Mouse (Mus musculus) hindbrain, postnatal 0 days (tissue): ENCODE data around the gene Trim71. TPM values are rescaled to one million over a fixed set of nuclear protein-coding genes. Genes with fewer than 3 reads are reported as not detected.
"Not testable (repeated sequence)": the region's sequence is repeated elsewhere in the genome, so short reads cannot be mapped to it uniquely, and the experiment has no call there.

Experiments used
- ATAC-seq: fragments of 200-750 bp; cut with Nextera tagmentation; 2 replicates; pipeline ENCODE4 v1.8.0; 2017; ENCODE audit warnings: mild to moderate bottlenecking, moderate TSS enrichment, moderate library complexity
- DNase-seq: peaks from one replicate; pipeline ENCODE4 v3.0.0-alpha.2; 2015; ENCODE audit warnings: low spot score
- H3K27ac ChIP-seq: fragments of 300-500 bp; sonication (generic); 2 replicates; pipeline ENCODE4 v1.5.1; 2014; ENCODE audit warnings: mild to moderate bottlenecking
- H3K27me3 ChIP-seq: fragments of 300-500 bp; sonication (generic); 2 replicates; pipeline ENCODE4 v1.6.1; 2014; ENCODE audit warnings: low read length, mixed read lengths; ENCODE audit not compliant: insufficient read depth
- H3K36me3 ChIP-seq: fragments of 300-500 bp; sonication (generic); 2 replicates; pipeline ENCODE4 v1.6.1; 2014; ENCODE audit warnings: low read length, mixed read lengths; ENCODE audit not compliant: insufficient read depth
- H3K4me1 ChIP-seq: fragments of 300-500 bp; sonication (generic); 2 replicates; pipeline ENCODE4 v1.6.1; 2014; ENCODE audit warnings: antibody characterized with exemption, low read length, mixed read lengths; ENCODE audit not compliant: insufficient read depth
- H3K4me2 ChIP-seq: fragments of 300-500 bp; sonication (generic); 2 replicates; pipeline ENCODE4 v1.6.1; 2014; ENCODE audit warnings: low read depth, mild to moderate bottlenecking, low read length, moderate library complexity, mixed read lengths
- H3K4me3 ChIP-seq: fragments of 300-500 bp; sonication (generic); 2 replicates; pipeline ENCODE4 v1.5.1; 2014; ENCODE audit warnings: low read length
- H3K9ac ChIP-seq: fragments of 300-500 bp; sonication (generic); replicated peaks from 2 replicates; pipeline ENCODE4 v1.6.1; 2014; ENCODE audit warnings: mild to moderate bottlenecking, low read length, moderate library complexity, mixed read lengths
- H3K9me3 ChIP-seq: fragments of 300-500 bp; sonication (generic); 2 replicates; pipeline ENCODE4 v1.6.1; 2016; ENCODE audit warnings: low read length, mixed read lengths
- CTCF ChIP-seq: IDR thresholded peaks from 2 replicates; pipeline ENCODE4 v1.5.1; 2016; ENCODE audit warnings: antibody characterized with exemption, control low read depth, low read depth
- WGBS: fragments of 180-500 bp; shearing (Covaris S2); extraction: QIAGEN DNeasy Blood & Tissue Kit; methylation state at CpG from one replicate; pipeline ENCODE4 v1.1.7; 2014; 5-methylcytosine and 5-hydroxymethylcytosine counted together
- polyA plus RNA-seq: library from polyadenylated mRNA; unstranded; fragments of >200 nt; fragmentation: Nextera tagmentation; extraction: Ambion mirVana; gene quantifications from 2 replicates; pipeline ENCODE4 v1.2.1, GENCODE M21; 2015
- total RNA-seq: library from RNA; depleted of rRNA; stranded (reverse); fragments of >200 nt; gene quantifications from 2 replicates; pipeline ENCODE4 v1.2.3, GENCODE M21; 2014

The Trim71 gene
- total and polyA plus RNA-seq, 2 experiments from 2014 or later: 0.10 to 0.24 TPM

DNA sequence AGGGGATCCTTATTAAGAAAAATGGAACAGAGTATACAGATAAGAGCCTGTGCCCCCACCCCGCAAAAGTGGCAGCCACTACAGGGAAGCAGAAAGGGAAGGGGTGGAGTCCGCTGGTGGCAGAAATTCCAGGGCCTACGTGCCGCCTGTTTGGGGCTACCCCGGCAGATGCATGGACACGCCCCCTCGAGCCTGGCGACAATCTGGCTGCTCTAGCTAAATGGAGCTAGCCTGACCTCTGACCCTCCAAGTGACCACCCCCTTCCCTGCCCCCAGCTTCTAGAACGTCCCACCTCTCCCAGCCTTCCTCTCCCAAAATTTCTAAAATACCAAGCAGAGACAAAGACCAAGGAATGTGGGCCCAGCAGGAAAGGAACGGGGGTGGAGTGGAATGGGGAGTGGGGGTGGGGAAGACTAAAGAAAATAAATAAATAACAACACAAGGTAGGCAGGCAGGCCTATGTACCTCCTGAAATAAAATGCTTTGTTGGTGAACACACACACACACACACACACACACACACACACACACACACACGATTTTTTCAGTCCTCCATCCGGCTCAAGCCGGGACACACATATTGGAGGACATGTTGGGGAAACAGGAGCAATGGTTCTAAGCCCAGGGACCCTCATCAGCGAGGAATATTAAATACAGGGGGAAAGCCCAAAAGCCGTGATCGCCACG is 36.0 kb downstream of the Trim71 start:
- WGBS: 15% methylated on average over 17 of the region's 17 CpGs
- H3K4me1 ChIP-seq: no peaks in the 10 kb centered on the region
- no peak for DNase-seq
- H3K36me3 ChIP-seq: no peaks in the 10 kb centered on the region
- no peak overlapping the region for H3K4me3 ChIP-seq
- H3K27ac ChIP-seq: no peak overlapping the region
- no peak for ATAC-seq
- no peak overlapping the region for H3K9ac ChIP-seq
- no peak for TF ChIP-seq CTCF
- no peaks in the 10 kb centered on the region for H3K27me3 ChIP-seq
- H3K4me2 ChIP-seq: no peak overlapping the region
- no peaks in the 10 kb centered on the region for H3K9me3 ChIP-seq

DNA sequence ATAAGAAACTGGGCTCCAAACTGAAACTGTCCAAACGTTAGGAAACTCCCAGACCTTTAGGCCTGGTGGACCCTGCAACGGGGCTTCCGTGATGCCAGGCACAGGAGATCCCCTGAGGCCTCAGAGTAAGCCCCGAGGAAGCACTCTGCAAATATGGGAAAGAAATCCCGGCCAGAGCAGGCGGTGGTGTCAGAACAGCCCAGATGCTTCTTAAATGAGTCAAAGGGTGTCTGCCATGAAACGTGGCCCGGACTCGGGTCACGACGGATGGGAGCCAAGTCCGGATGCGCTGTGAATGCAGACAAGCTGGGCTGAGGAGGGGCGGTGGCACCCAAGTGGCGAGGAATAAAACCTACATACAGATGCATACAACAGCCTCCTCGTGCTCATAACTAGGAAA is 37.1 kb downstream of the Trim71 start:
- TF ChIP-seq CTCF: no peak
- no peaks in the 10 kb centered on the region for H3K9me3 ChIP-seq
- 6% methylated on average over 16 of the region's 16 CpGs for WGBS
- no peak overlapping the region for H3K27ac ChIP-seq
- H3K4me1 ChIP-seq: no peaks in the 10 kb centered on the region
- ATAC-seq (no peak), DNase-seq (peak; percentile 48)
- H3K4me2 ChIP-seq: peak overlapping the region; percentile 19
- H3K27me3 ChIP-seq: no peaks in the 10 kb centered on the region
- H3K4me3 ChIP-seq: no peak overlapping the region
- H3K36me3 ChIP-seq: no peaks in the 10 kb centered on the region
- no peak overlapping the region for H3K9ac ChIP-seq

DNA sequence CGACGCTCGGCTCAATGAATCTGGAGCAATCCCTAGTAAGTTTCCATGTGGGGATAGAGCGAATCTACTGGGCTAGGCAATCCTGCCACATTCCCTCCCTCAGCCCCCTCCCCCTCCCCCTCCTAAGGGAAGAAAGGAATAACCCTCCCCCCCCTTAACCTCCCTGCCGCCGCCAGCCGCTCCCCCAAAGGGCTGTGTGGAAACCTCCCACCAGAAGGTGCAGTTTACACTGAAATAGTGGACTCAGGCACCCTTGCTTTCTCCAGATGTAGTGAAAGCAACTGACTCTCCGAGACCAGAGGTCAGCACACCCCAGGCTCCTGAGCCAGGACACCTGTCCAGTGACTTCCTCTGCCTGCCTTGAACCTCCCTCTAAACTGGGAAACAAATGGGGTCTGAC is 37.6 kb downstream of the Trim71 start:
- no peaks in the 10 kb centered on the region for H3K27me3 ChIP-seq
- ATAC-seq (no peak), DNase-seq (no peak)
- H3K4me2 ChIP-seq: peak overlapping the region; percentile 19
- H3K9me3 ChIP-seq: no peaks in the 10 kb centered on the region
- no peaks in the 10 kb centered on the region for H3K36me3 ChIP-seq
- H3K27ac ChIP-seq: no peak overlapping the region
- WGBS: 16% methylated on average over 8 of the region's 8 CpGs
- no peak overlapping the region for H3K9ac ChIP-seq
- no peaks in the 10 kb centered on the region for H3K4me1 ChIP-seq
- no peak for TF ChIP-seq CTCF
- H3K4me3 ChIP-seq: no peak overlapping the region

GRCm38 (mm10) chr9:114525891-114526290 is 38.3 kb downstream of the Trim71 start:
- no peak for TF ChIP-seq CTCF
- no peaks in the 10 kb centered on the region for H3K9me3 ChIP-seq
- 13% methylated on average over 8 of the region's 8 CpGs for WGBS
- H3K4me2 ChIP-seq: no peak overlapping the region
- H3K4me3 ChIP-seq: no peak overlapping the region
- no peaks in the 10 kb centered on the region for H3K36me3 ChIP-seq
- no peaks in the 10 kb centered on the region for H3K27me3 ChIP-seq
- ATAC-seq (no peak), DNase-seq (no peak)
- H3K9ac ChIP-seq: no peak overlapping the region
- H3K4me1 ChIP-seq: no peaks in the 10 kb centered on the region
- H3K27ac ChIP-seq: no peak overlapping the region

- no peak for TF ChIP-seq CTCF
- ATAC-seq (no peak), DNase-seq (no peak)
- Histone ChIP-seq H3K27me3 (no peaks in the 10 kb centered on the region), H3K4me3 (no peak overlapping the region), H3K27ac (no peak overlapping the region), H3K9me3 (no peaks in the 10 kb centered on the region), H3K4me1 (no peaks in the 10 kb centered on the region), H3K36me3 (no peaks in the 10 kb centered on the region), H3K9ac (no peak overlapping the region), H3K4me2 (no peak overlapping the region)
- WGBS: 89% methylated on average over 13 of the region's 15 CpGs
Observed at GRCm38 (mm10) chr9:114525073-114525633, 39.0 kb downstream of the Trim71 start.

- H3K27ac ChIP-seq: no peak overlapping the region
- no peak overlapping the region for H3K9ac ChIP-seq
- no peaks in the 10 kb centered on the region for H3K36me3 ChIP-seq
- no peaks in the 10 kb centered on the region for H3K4me1 ChIP-seq
- no peak for TF ChIP-seq CTCF
- H3K27me3 ChIP-seq: no peaks in the 10 kb centered on the region
- no peak for DNase-seq
- no peaks in the 10 kb centered on the region for H3K9me3 ChIP-seq
- H3K4me3 ChIP-seq: no peak overlapping the region
- ATAC-seq: no peak
- H3K4me2 ChIP-seq: no peak overlapping the region
- 88% methylated on average over 9 of the region's 9 CpGs for WGBS
Observed at GRCm38 (mm10) chr9:114522501-114522900, 41.7 kb downstream of the Trim71 start.

DNA sequence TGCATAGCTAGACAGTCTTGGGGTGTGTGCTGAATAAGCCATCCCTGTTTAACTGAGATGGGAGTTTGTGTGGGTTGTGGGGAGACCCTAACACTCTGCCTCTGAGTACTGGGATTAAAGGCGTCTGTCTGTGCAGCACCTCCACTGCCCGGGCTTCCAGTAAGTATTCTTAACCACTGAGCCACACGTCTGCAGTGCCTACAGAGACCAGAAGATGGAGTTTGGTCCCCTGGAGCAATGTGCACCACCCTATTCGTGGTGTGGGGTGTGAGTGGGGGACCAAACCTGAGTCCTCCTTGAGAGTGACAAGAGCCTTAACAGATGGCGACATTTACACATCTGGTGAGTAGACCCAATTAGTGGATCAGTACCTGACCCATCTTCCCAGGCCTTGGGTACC is 42.1 kb downstream of the Trim71 start:
- ATAC-seq: no peak
- H3K36me3 ChIP-seq: no peaks in the 10 kb centered on the region
- H3K27me3 ChIP-seq: no peaks in the 10 kb centered on the region
- DNase-seq: no peak
- peak; percentile 16; the same call in 1 of the 2 replicates for TF ChIP-seq CTCF
- no peaks in the 10 kb centered on the region for H3K9me3 ChIP-seq
- H3K4me1 ChIP-seq: no peaks in the 10 kb centered on the region
- H3K4me3 ChIP-seq: no peak overlapping the region
- no peak overlapping the region for H3K4me2 ChIP-seq
- no peak overlapping the region for H3K27ac ChIP-seq
- no peak overlapping the region for H3K9ac ChIP-seq
- 57% methylated on average over 5 of the region's 5 CpGs for WGBS

GRCm38 (mm10) chr9:114520529-114520928 is 43.6 kb downstream of the Trim71 start:
- not testable (repeated sequence) for H3K9me3 ChIP-seq, ATAC-seq, H3K27ac ChIP-seq, H3K9ac ChIP-seq, H3K27me3 ChIP-seq, H3K36me3 ChIP-seq, H3K4me3 ChIP-seq, DNase-seq, H3K4me2 ChIP-seq, H3K4me1 ChIP-seq
- WGBS: 74% methylated on average over 4 of the region's 4 CpGs
